Mouse (Mus musculus) testis, postnatal 14 days (tissue): ENCODE measurements around the gene Erich4.

Source experiments
- DNase-seq: peaks from one replicate; pipeline ENCODE4 v3.0.0; 2021; ENCODE audit warnings: low spot score

Erich4 gene

GRCm38 (mm10) chr7:25623857-25624370 lies 8.2 kb upstream of the Erich4 start:
- no peak for DNase-seq

- DNase-seq, result no peak
Observed at GRCm38 (mm10) chr7:25620751-25621150, 5.1 kb upstream of the Erich4 start.

DNA sequence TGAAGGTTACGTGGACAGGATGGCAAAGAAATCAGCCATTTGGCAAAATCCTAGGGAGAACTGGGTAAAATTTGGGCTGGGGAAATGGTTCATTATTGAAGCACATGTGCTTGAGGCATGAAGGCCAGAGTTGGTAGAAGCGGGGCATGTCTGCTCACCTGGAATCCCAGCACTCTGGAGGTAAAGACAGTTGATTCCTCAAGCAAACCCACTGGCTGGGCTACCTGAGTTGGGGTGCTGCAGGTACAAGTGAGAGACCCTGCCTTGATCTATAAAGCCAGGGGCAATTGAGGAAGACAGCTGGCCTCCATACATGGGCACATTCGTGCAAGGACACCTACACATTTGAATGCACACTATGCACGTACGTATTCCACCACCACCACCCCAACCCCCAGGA lies 4.4 kb upstream of the Erich4 start:
- no peak for DNase-seq

DNA sequence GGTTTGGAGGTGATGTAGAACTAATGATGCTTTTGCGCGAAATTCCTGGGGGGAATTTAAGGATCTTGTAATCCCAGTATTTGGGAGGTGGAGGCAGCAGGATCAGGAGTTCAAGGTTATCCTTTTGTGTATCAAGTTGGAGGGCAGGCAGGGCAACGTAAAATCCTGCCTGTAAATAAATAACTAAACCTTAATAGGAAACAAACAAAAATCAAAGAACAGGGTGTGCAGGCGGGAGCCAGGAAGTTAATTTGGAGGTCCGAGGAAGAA lies 4.0 kb upstream of the Erich4 start:
- DNase-seq, result no peak

- peak; percentile 95 for DNase-seq
Observed at GRCm38 (mm10) chr7:25618865-25619721, 3.4 kb upstream of the Erich4 start, which contains the start of gene Dmac2. Dmac2 (plus strand) TSS chr7:25619414.

DNA sequence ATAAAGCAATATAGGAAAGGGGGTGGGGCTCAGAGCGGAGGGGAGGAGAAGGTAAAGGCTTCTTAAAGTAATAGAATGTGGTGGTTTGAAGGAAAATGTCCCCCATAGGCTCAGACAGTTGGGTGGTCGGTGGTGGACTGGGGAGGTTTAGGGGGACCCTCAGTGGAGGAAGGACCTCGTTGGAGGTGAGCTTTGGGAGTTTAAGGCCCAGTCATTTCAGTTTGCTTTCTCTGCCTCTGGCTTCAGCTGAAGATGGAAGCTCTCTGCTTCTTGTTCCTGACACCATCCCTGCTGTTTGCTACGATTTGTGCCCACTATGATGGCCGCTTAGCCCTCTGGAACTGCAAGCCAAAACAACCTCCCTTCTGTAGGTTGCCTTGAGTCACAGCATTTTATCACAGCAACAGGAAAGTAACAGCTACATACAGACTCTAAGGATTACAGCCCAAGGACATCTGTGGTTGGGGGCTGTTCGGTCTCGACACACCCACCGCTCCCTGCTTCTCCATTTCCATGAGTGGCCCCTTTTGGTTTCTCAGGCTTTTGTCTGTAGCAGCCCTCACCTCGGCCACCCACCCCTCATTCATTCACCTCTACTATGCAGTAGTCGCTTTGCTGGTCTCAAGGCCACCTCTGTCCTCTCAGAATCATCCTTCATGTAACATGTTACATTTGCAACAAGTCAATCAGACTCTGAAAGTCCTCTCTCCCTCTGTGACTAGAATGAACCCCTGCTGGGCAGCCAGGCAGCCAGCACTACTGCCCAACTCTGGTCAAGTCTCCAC lies 1.9 kb upstream of the Erich4 start:
- DNase-seq, result no peak

DNA sequence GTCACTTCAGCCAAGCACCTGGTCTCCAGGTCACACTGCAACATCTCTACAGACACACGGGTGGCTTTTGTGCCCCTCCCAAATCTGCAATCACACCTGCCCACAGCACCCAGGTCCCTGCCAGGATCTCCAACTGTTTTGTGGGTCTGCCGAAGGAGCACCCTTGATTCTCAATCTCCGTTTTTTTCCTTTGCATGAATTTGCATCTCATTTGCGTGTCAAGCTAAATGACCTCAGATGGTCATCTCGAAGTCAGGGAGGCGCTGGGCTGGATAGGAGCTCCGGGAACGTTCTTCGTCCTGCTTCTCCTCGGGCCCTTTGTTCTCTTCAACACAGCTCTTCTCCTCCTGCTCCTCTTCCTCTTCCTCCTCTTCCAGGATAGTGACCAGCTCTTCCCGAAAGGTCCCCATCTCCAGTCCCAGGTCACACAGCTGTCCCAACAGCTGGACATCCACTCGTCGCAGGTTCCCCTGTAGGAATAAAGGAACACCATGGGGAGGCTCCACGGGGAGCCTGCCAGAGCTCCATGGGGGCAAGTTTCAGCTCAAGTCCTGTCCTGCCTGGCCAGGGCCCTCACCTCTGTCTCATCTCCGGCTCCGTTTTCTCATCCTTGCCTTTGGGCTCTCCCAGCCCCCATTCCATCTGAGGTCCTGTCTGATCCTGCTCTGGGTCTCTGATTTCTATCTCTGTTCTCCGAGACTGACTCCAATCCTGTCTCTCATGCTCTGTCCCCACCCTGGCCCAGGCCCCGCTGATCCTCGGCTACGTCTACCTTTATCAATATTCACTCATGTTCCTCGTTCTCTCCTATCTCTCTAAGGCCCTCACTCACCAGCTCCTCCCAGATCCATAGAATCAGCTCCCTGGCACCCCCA lies 624 bp downstream of the Erich4 start:
- DNase-seq, result no peak

- DNase-seq, result no peak
Observed at GRCm38 (mm10) chr7:25614086-25614485, 1.6 kb downstream of the Erich4 start.

- no peak for DNase-seq
Observed at GRCm38 (mm10) chr7:25611501-25611900, 4.2 kb downstream of the Erich4 start.

- DNase-seq, result no peak
Observed at GRCm38 (mm10) chr7:25610056-25610455, 5.6 kb downstream of the Erich4 start.

DNA sequence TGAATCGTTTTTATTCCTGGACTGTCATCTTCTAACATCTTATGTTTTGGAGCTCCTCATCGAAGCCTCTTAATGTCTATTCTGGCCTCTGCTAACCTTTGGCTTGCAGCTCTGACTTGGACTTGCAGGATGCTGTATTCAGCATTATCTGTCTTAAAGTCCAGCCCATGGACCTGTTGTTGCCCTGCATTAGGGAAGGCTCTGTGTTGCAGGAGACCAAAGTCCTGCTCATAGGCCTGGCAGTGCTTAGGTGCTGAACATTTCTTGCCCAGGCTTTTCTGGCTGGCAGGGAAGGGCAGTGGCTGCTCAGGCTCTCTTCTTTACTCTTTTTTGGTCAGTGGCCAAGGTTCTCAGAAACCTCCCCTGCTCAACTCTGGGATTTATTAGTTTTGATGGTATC lies 8.5 kb downstream of the Erich4 start:
- no peak for DNase-seq

GRCm38 (mm10) chr7:25606625-25607063 lies 9.0 kb downstream of the Erich4 start:
- DNase-seq, result no peak

DNA sequence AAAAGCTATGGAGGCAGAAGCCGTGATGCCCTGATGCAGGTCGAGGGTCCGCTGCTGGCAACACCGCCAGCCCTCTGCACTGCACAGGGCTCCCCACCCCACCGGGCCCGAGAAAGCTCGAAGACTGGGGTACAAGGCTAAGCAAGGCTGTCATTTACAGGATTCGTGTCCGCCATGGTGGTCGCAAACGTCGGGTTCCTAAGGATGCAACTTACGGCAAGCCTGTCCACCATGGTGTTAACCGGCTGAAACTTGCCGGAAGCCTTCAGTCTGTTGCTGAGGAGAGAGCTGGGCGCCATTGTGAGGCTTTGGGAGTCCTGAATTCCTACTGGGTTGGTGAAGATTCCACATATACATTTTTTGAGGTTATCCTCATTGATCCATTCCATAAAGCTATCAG lies 14.3 kb downstream of the Erich4 start:
- no peak for DNase-seq

GRCm38 (mm10) chr7:25600666-25601065 lies 15.0 kb downstream of the Erich4 start:
- DNase-seq, result no peak

DNA sequence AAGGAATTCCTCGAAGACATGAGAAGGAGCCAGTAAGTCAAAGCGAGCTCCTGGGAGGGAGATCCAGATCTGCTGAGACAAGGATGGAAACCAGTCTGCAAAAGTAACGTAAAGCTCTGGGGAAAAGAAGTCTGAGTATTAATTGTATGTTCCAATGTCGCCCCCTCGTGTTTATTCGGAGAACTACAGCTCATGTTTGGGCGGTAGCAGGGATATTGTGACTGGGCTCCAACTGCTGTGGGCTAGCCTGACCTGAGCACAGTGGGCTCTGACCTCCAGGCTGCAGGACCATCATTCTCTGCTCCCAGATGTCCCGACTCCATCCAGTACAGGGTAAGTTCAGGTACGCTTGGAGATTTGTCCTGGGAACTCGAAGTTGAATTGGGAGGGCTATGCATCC lies 16.0 kb downstream of the Erich4 start:
- DNase-seq, result peak; percentile 51

GRCm38 (mm10) chr7:25593859-25594258 lies 21.8 kb downstream of the Erich4 start:
- no peak for DNase-seq

- no peak for DNase-seq
Observed at GRCm38 (mm10) chr7:25591226-25591625, 24.5 kb downstream of the Erich4 start.

DNA sequence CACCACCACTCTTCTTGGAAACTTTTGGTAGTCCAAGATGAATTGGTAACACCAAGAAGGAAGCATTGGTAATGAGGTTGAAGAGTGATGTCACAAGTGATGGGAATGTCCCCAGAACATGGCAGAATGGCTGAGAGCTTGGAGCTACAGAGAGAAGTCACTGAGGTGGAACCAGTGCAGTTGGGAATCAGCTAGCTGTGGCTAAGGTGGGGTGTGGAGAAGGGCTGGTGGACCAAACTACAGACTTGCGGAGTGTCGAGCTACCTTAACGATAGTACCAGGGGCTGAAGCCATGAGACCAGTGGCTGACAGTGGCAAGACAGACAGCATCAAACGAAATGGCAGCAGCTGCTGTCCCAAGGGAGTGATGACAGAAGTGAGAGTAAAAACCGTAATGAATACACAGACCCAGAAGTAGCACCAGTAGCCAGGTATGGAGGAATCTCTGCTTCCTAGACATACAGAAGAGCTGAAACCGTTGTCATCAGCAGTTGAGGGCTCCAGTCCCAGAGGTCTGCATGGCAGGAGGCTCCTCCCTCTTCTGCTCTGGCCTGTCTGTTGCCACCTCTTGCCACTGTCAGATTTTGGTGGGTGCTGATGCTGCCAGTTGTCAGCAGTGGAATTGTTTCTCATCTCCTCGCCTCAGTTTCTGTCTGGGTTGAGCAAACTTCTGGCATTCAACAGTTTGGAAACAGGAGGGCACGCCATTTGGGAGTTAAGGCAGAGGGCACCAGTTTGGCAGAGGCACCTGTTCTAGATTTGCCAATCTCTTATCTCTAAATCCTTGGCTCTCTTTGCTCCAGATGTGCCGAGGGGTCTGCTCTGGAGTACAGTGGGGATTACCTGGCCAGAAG lies 30.1 kb downstream of the Erich4 start:
- DNase-seq, result no peak

- DNase-seq, result no peak
Observed at GRCm38 (mm10) chr7:25584651-25585050, 31.0 kb downstream of the Erich4 start.

GRCm38 (mm10) chr7:25582301-25582810 lies 33.3 kb downstream of the Erich4 start:
- DNase-seq, result no peak

GRCm38 (mm10) chr7:25579441-25579840 lies 36.3 kb downstream of the Erich4 start:
- DNase-seq, result no peak
